8 mouse cellular contexts compared by ENCODE assay signal in genomic region chrX:75513787-75514178, GRCm38 (mm10). TPM values are rescaled to one million over a fixed set of nuclear protein-coding genes. Genes with fewer than 3 reads are reported as not detected.
A peak's percentile ranks its signal among the peaks of the same experiment; 100 is the strongest.
DNase-seq lines count a peak whose midpoint lies in the region; ATAC-seq and TF ChIP-seq lines count a peak whose summit lies in the region.

No protein-coding gene starts in this region.

- TF ChIP-seq CTCF in Patski (IDR thresholded peaks at IDR 0.05), result no peak

- no peaks in the 10 kb centered on the region for H3K36me3 ChIP-seq in heart, embryonic 16.5 days (ENCODE audit: control insufficient read depth, insufficient read depth)
- no peaks in the 10 kb centered on the region for H3K36me3 ChIP-seq in midbrain, embryonic 11.5 days (ENCODE audit: control insufficient read depth, insufficient read depth, low read length)

- in situ Hi-C loops in Patski (cut with MboI; ENCODE audit: low pct_unique_long_range_greater_than_20kb), result no loop called here

- no peak overlapping the region for H3K27ac ChIP-seq in heart, embryonic 16.5 days (ENCODE audit: low read length)
- no peak overlapping the region for H3K27ac ChIP-seq in midbrain, embryonic 11.5 days (ENCODE audit: low read depth, low read length)

- CTCF ChIA-PET in Patski (lab: Charles Lee), result no interaction called here

- H3K9ac ChIP-seq in heart, embryonic 16.5 days (ENCODE audit: low read length), result no peak overlapping the region
- no peak overlapping the region; the same call in 1 of the 2 replicates for H3K9ac ChIP-seq in midbrain, embryonic 11.5 days (ENCODE audit: low read length)

- no peaks in the 10 kb centered on the region for H3K9me3 ChIP-seq in heart, embryonic 16.5 days (replicated peaks; ENCODE audit: control insufficient read depth, low read length)
- no peaks in the 10 kb centered on the region for H3K9me3 ChIP-seq in midbrain, embryonic 11.5 days (ENCODE audit: control insufficient read depth, low read length)

- peak overlapping the region; percentile 44 for H3K4me2 ChIP-seq in heart, embryonic 16.5 days (ENCODE audit: low read depth, low read length)
- H3K4me2 ChIP-seq in midbrain, embryonic 11.5 days, result peak overlapping the region; percentile 30; the same call in 1 of the 2 replicates

- no peak for DNase-seq in heart, adult 18-20 months
- DNase-seq in Patski (ENCODE audit: low read depth, low spot score) (no peak), adipocyte (ENCODE audit: low spot score) (no peak)
- DNase-seq in midbrain, embryonic 11.5 days (ENCODE audit: low spot score, missing footprints), result no peak
- no peak for DNase-seq in ovary, postnatal 14 days (ENCODE audit: low spot score)

- H3K27me3 ChIP-seq in heart, embryonic 16.5 days (ENCODE audit: control insufficient read depth, insufficient read depth, low read length), result no peaks in the 10 kb centered on the region
- peaks cover 56% of the 10 kb centered on the region for H3K27me3 ChIP-seq in Patski
- H3K27me3 ChIP-seq in midbrain, embryonic 11.5 days (ENCODE audit: control insufficient read depth, insufficient read depth, low read length), result no peaks in the 10 kb centered on the region

- POLR2A ChIA-PET in Patski (lab: Charles Lee), result interaction anchor here (0.6 kb wide), 1 partner anchor 161 kb away, joined by 3 read pairs; no protein-coding TSS in a partner anchor

- 26% methylated on average over 3 of the region's 3 CpGs for WGBS in heart, embryonic 16.5 days
- WGBS in midbrain, embryonic 11.5 days, result 39% methylated on average over 3 of the region's 3 CpGs

- ATAC-seq in heart, embryonic 16.5 days (replicated peaks; ENCODE audit: extremely low read depth, insufficient read depth, low FRiP score), result no peak
- peak; percentile 18 for ATAC-seq in Patski
- ATAC-seq in granulocyte monocyte progenitor cell, adult 5-6 weeks (replicated peaks; ENCODE audit: poor library complexity, severe bottlenecking), result 0 out of 2 replicates have a peak, but pooled peaks have one; percentile 1
- no peak; the same call in 1 of the 2 replicates for ATAC-seq in midbrain, embryonic 11.5 days (ENCODE audit: low FRiP score)
- ATAC-seq in megakaryocyte-erythroid progenitor cell, adult 5-6 weeks (replicated peaks; ENCODE audit: low FRiP score, low TSS enrichment, poor library complexity, severe bottlenecking), result no peak

- no peak overlapping the region for H3K4me3 ChIP-seq in heart, embryonic 16.5 days (ENCODE audit: low read length)
- H3K4me3 ChIP-seq in midbrain, embryonic 11.5 days (ENCODE audit: low read depth, low read length), result peak overlapping the region; percentile 51

- no peaks in the 10 kb centered on the region for H3K4me1 ChIP-seq in heart, embryonic 16.5 days (ENCODE audit: control insufficient read depth, insufficient read depth, low read length)
- H3K4me1 ChIP-seq in midbrain, embryonic 11.5 days (ENCODE audit: control insufficient read depth, insufficient read depth, low read length), result no peaks in the 10 kb centered on the region

RNA-seq across cellular contexts. Expression of gene Vbp1, which starts 0.3 kb away (rescaled TPM):
- polyA plus RNA-seq in heart, embryonic 16.5 days (2015; fragmentation: Nextera tagmentation; extraction: Ambion mirVana), result 132 and 165 TPM in 2 replicates
- total RNA-seq in heart, adult 18-20 months (2021), result 10 to 100 TPM; 39.5 to 43.2 TPM
- 78.2 TPM for polyA plus RNA-seq in Patski (2021)
- total RNA-seq in granulocyte monocyte progenitor cell, adult 5-6 weeks (2014; fragmentation: Nextera tagmentation), result 97.5 and 104 TPM in 2 replicates
- total RNA-seq in granulocyte monocyte progenitor cell, adult 5-6 weeks (2017), result 137 and 157 TPM in 2 replicates
- 292 and 312 TPM in 2 replicates for polyA plus RNA-seq in midbrain, embryonic 11.5 days (2014; fragmentation: Nextera tagmentation; extraction: Ambion mirVana)
- total RNA-seq in megakaryocyte-erythroid progenitor cell, adult 5-6 weeks (2014; fragmentation: Nextera tagmentation), result 80.1 and 96.6 TPM in 2 replicates
- total RNA-seq in megakaryocyte-erythroid progenitor cell, adult 5-6 weeks (2017), result 183 and 186 TPM in 2 replicates

Comparison
In these comparisons a context has a peak if more than half of its experiments do, and no peak if none do; other contexts are left out.
1. ATAC-seq: peak in Patski (single experiment) and granulocyte monocyte progenitor cell, adult 5-6 weeks (single experiment); none in heart, embryonic 16.5 days (single experiment), midbrain, embryonic 11.5 days (single experiment) and megakaryocyte-erythroid progenitor cell, adult 5-6 weeks (single experiment).